Mouse (Mus musculus) thymus, adult 2 months (tissue): ENCODE results near the gene Zfp367.

Experiments
- CTCF ChIP-seq: fragments of 200-500 bp; IDR thresholded peaks from 2 replicates; pipeline ENCODE4 v1.5.1; 2012; ENCODE audit warnings: mild to moderate bottlenecking, control low read depth, low read length, moderate library complexity, borderline replicate concordance; ENCODE audit not compliant: control insufficient read depth, poor library complexity, insufficient read depth; ENCODE audit errors: extremely low read depth
- POLR2A ChIP-seq: fragments of 200-500 bp; IDR thresholded peaks from 2 replicates; pipeline ENCODE4 v1.6.1; 2012; ENCODE audit warnings: mild to moderate bottlenecking, low read length, control low read depth, moderate library complexity; ENCODE audit not compliant: control insufficient read depth, poor library complexity, insufficient read depth; ENCODE audit errors: extremely low read depth

- TF ChIP-seq POLR2A (no peak), CTCF (no peak)
These were observed 31.4 kb upstream of the Zfp367 start for GRCm38 (mm10) chr13:64184361-64184760.
